Mouse (Mus musculus): ENCODE data around the gene Mad1l1. TPM values are rescaled to one million over a fixed set of nuclear protein-coding genes. Genes with fewer than 3 reads are reported as not detected.
A peak's percentile ranks its signal among the peaks of the same experiment; 100 is the strongest.

The Mad1l1 gene
- total and polyA plus RNA-seq, 2 experiments = 6.7 to 14.4 TPM

DNA sequence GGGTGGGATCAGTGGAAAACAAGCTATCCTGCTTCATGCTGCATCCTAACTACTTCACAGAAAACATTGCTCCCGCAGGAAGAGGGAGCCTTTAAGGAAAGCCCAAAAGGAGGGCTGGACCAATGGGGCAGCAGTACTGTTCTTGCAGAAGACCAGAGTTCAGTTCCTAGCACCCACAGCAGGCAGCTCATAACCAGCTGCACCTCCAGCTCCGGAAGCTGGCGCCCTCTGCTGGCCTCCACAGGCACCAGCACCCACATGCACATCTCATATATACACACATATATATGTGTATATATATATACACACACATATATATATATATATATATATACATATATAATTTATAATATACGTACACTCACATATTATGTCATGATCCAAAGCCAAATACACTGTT is 17.4 kb upstream of the Mad1l1 start:
- 97% methylated on average over 4 of the region's 4 CpGs for WGBS
- Histone ChIP-seq H3K27ac (replicated peaks; ENCODE audit: insufficient read depth, low read depth, low read length) (no peak overlapping the region), H3K36me3 (ENCODE audit: control insufficient read depth, insufficient read depth, low read length) (peaks cover 3% of the 10 kb centered on the region; the same call in 1 of the 2 replicates), H3K4me1 (ENCODE audit: control insufficient read depth, insufficient read depth, low read length) (no peaks in the 10 kb centered on the region), H3K27me3 (ENCODE audit: control insufficient read depth, insufficient read depth, low read length) (no peaks in the 10 kb centered on the region), H3K4me3 (ENCODE audit: insufficient read depth, low read depth, low read length) (no peak overlapping the region), H3K9ac (ENCODE audit: low read depth, low read length) (no peak overlapping the region), H3K79me2 (ENCODE audit: control insufficient read depth, insufficient read depth, low read length) (no peaks in the 10 kb centered on the region)
- TF ChIP-seq CTCF (IDR thresholded peaks at IDR 0.05; ENCODE audit: low read depth, low read length) (peak; percentile 42), POLR2A (IDR thresholded peaks at IDR 0.05; ENCODE audit: extremely low read depth, insufficient read depth, low read length) (no peak)
- no peak for DNase-seq (ENCODE audit: extremely low read depth, low read depth, low spot score)

DNA sequence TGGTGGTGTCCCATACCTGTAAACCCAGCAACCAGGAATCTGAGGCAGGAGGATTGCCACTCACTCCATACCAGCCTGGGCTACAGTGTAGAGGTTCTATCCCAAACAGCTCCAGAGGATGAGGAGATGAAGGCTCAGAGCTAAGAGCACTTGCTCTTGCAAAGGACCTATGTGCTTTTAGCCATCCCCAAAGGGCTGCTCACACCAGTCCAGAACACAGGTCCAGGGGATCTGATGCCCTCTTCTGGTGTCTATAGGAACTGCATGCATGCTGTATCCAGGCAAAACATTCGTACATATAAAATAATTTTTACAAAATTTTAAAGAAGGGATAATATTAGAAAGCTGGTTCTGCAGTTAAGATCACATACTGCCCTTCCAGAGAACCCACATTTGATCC is 15.3 kb upstream of the Mad1l1 start:
- Histone ChIP-seq H3K4me1 (ENCODE audit: control insufficient read depth, insufficient read depth, low read length) (no peaks in the 10 kb centered on the region; the same call in 1 of the 2 replicates), H3K36me3 (ENCODE audit: control insufficient read depth, insufficient read depth, low read length) (peaks cover 3% of the 10 kb centered on the region; the same call in 1 of the 2 replicates), H3K79me2 (ENCODE audit: control insufficient read depth, insufficient read depth, low read length) (no peaks in the 10 kb centered on the region), H3K27me3 (ENCODE audit: control insufficient read depth, insufficient read depth, low read length) (no peaks in the 10 kb centered on the region), H3K4me3 (ENCODE audit: insufficient read depth, low read depth, low read length) (no peak overlapping the region), H3K27ac (replicated peaks; ENCODE audit: insufficient read depth, low read depth, low read length) (no peak overlapping the region), H3K9ac (ENCODE audit: low read depth, low read length) (no peak overlapping the region)
- WGBS = 71% methylated on average over 1 of the region's 1 CpGs
- TF ChIP-seq POLR2A (IDR thresholded peaks at IDR 0.05; ENCODE audit: extremely low read depth, insufficient read depth, low read length) (no peak), CTCF (IDR thresholded peaks at IDR 0.05; ENCODE audit: low read depth, low read length) (peak; percentile 67; the same call in 1 of the 2 replicates)
- DNase-seq (ENCODE audit: extremely low read depth, low read depth, low spot score) = peak; percentile 37

GRCm38 (mm10) chr5:140333631-140334030 is 12.3 kb upstream of the Mad1l1 start:
- Histone ChIP-seq H3K4me3 (ENCODE audit: insufficient read depth, low read depth, low read length) (no peak overlapping the region), H3K27me3 (ENCODE audit: control insufficient read depth, insufficient read depth, low read length) (no peaks in the 10 kb centered on the region), H3K4me1 (ENCODE audit: control insufficient read depth, insufficient read depth, low read length) (peaks cover 6% of the 10 kb centered on the region), H3K27ac (replicated peaks; ENCODE audit: insufficient read depth, low read depth, low read length) (no peak overlapping the region), H3K9ac (ENCODE audit: low read depth, low read length) (no peak overlapping the region), H3K79me2 (ENCODE audit: control insufficient read depth, insufficient read depth, low read length) (no peaks in the 10 kb centered on the region), H3K36me3 (ENCODE audit: control insufficient read depth, insufficient read depth, low read length) (peaks cover 2% of the 10 kb centered on the region; the same call in 1 of the 2 replicates)
- TF ChIP-seq CTCF (IDR thresholded peaks at IDR 0.05; ENCODE audit: low read depth, low read length) = peak; percentile 21; the same call in 1 of the 2 replicates
- TF ChIP-seq POLR2A (IDR thresholded peaks at IDR 0.05; ENCODE audit: extremely low read depth, insufficient read depth, low read length) = no peak
- WGBS = 47% methylated on average over 2 of the region's 2 CpGs
- no peak for DNase-seq (ENCODE audit: extremely low read depth, low read depth, low spot score)

- no peak for TF ChIP-seq CTCF (IDR thresholded peaks at IDR 0.05; ENCODE audit: low read depth, low read length)
- TF ChIP-seq POLR2A (IDR thresholded peaks at IDR 0.05; ENCODE audit: extremely low read depth, insufficient read depth, low read length) = no peak
- Histone ChIP-seq H3K9ac (ENCODE audit: low read depth, low read length) (no peak overlapping the region), H3K4me3 (ENCODE audit: insufficient read depth, low read depth, low read length) (no peak overlapping the region), H3K27ac (replicated peaks; ENCODE audit: insufficient read depth, low read depth, low read length) (no peak overlapping the region), H3K79me2 (ENCODE audit: control insufficient read depth, insufficient read depth, low read length) (no peaks in the 10 kb centered on the region), H3K36me3 (ENCODE audit: control insufficient read depth, insufficient read depth, low read length) (no peaks in the 10 kb centered on the region), H3K27me3 (ENCODE audit: control insufficient read depth, insufficient read depth, low read length) (no peaks in the 10 kb centered on the region), H3K4me1 (ENCODE audit: control insufficient read depth, insufficient read depth, low read length) (peaks cover 6% of the 10 kb centered on the region)
- DNase-seq (ENCODE audit: extremely low read depth, low read depth, low spot score) = no peak
- 47% methylated on average over 4 of the region's 4 CpGs for WGBS
Observed at GRCm38 (mm10) chr5:140332519-140332918, 11.2 kb upstream of the Mad1l1 start.

- WGBS = under 1% methylated on average over 39 of the region's 39 CpGs
- Histone ChIP-seq H3K9ac (ENCODE audit: low read depth, low read length) (peak within 1 kb of the TSS; percentile 83), H3K4me3 (ENCODE audit: insufficient read depth, low read depth, low read length) (peak within 1 kb of the TSS; percentile 82), H3K79me2 (ENCODE audit: control insufficient read depth, insufficient read depth, low read length) (no peaks in the 10 kb centered on the region), H3K27me3 (ENCODE audit: control insufficient read depth, insufficient read depth, low read length) (no peaks in the 10 kb centered on the region), H3K4me1 (ENCODE audit: control insufficient read depth, insufficient read depth, low read length) (peaks cover 6% of the 10 kb centered on the region), H3K27ac (replicated peaks; ENCODE audit: insufficient read depth, low read depth, low read length) (peak within 1 kb of the TSS; percentile 75), H3K36me3 (ENCODE audit: control insufficient read depth, insufficient read depth, low read length) (no peaks in the 10 kb centered on the region)
- peak; percentile 78 for DNase-seq (ENCODE audit: extremely low read depth, low read depth, low spot score)
- peak; percentile 97 for TF ChIP-seq CTCF (IDR thresholded peaks at IDR 0.05; ENCODE audit: low read depth, low read length)
- peak; percentile 52; the same call in 1 of the 2 replicates for TF ChIP-seq POLR2A (IDR thresholded peaks at IDR 0.05; ENCODE audit: extremely low read depth, insufficient read depth, low read length)
Observed at GRCm38 (mm10) chr5:140331615-140332512, 10.5 kb upstream of the Mad1l1 start, which contains the start of gene Mrm2. Gene Mrm2 (minus strand): TSS chr5:140331898.

Data from liver, adult 2 months (tissue).